Mouse (Mus musculus) urinary bladder, adult 18-20 months (tissue): ENCODE measurements around the gene Ubac2.
A peak's percentile ranks its signal among the peaks of the same experiment; 100 is the strongest.

Source experiments
- DNase-seq, 2 experiments: peaks; one replicate each; pipeline ENCODE4 v3.0.0; 2022; ENCODE audit warnings: low spot score in 2 of 2, mixed read lengths in 2 of 2

The Ubac2 gene

DNA sequence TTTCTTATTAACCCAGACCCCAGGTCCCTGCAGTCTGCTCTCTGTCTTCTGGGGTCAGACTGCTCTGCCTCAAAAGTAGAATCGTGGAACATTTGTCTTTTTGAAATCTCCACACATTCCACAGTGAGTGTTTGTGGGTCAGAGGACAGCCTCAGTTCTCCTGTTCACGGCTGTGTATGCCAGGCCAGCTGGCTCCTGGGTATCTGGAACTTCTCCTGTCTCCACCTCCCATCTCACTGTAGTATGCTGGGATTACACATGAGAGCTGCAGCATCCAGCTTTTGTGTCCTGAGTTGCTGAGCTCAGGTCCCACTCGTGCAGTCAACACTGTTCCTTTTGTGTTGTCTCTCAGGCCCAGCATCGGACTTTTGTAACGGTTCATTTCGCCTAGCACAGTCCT lies 46.5 kb downstream of the Ubac2 start:
- DNase-seq = no peak

DNA sequence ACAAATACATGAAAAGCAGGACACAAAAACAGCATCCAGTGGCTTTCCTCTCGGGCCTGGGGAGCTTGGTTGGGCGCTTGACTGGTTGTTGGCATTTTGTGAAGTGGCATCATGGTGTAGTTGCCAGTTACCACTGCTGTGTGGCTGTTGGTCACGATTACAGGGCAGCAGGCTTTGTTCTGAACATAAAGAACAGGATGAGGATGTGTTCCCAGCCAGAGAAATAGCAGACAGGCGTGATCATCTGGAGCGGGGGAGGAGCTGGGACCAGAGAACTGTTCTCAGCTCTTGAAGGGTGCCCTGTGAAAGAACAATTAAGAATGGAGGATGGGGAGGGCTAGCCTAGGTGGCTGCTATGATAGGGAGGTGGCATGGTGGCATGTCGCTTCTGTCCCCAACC lies 48.5 kb downstream of the Ubac2 start:
- no peak for DNase-seq

DNA sequence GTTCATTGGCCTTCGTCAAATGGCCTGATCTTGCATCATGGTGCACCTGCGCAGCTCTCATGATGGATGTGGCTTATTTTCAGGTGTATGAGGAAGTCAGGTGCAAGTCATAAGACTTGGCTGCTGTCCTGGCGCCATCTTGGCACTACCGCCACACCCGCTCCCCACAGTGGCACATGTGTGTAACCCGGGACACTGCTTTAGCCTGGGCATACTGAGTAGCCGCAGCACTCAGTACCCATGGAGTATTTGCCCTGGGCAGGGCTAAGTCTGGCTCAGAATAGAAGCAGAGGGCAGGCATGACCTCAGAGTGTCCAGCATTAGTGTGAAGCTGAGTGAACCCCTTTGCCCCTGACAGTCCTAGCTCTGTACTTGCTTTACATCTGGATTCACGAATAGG lies 49.0 kb downstream of the Ubac2 start:
- no peak for DNase-seq

DNA sequence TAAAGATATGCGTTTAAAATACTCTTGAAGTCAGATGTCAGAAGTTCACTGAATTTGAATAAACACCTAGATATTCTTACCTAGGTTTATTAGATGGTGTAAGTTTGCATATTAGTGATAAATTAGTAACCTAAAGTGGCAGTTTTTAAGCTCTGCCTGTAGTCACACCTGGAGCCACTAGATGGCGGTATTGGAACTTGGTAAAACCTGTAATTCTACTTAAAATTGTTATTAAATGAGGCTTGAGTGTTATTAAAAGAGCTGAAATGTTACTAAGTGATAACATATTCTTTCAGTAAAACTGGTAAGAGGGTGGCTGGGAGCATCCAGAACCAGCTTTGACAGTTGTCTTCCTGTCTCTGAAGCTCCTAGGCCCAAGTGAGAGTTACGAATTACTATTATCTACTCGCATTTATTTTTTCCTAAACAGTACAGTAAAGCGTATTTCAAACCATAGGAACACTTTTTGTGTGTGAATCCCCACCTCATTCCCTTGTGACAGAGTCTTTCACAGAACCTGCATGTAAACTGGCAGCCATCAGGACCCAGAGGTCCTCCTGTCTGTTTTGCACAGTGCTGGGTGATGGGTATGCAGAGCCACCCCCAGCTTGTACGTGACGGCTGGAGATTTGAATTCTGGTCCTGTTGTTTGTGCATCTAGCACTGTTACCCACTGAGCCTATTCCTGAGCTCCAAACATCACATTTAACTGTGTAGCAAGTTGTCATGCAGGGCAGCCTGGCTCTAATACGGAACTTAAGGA lies 50.1 kb downstream of the Ubac2 start:
- DNase-seq = peak; percentile 17 to 24

DNA sequence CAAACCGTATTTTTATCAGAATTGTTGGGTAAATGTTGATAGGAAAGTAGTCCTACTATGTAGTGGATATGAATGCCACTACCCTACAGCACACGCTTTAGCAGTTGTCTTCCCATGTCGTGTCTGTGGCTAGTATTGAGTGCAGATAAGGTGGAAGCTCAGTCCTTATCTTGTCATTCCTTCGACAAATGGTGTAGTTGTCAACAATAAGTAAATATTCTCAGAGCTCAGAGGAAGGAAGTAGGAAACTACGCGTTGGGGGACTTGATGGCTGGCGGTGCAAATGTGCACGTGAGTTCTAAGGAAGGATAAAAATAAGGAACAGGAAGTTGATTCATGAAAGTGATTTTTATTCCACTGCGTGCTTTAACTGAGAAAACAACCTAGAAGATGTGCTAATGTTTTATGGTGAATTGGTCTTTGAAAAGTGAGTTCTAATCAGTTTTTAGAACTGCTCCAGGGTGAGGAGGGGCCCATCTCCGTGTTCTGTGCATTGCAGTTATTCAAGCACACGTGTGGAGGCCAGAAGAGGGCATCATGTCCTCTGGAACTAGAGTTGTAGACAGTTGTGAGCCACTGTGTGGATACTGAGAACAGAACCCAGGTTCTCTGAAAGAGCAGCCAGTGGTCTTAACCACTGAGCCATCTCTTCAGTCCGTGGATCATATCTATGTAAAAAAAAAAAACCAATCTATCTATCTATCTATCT lies 51.0 kb downstream of the Ubac2 start:
- DNase-seq = no peak

DNA sequence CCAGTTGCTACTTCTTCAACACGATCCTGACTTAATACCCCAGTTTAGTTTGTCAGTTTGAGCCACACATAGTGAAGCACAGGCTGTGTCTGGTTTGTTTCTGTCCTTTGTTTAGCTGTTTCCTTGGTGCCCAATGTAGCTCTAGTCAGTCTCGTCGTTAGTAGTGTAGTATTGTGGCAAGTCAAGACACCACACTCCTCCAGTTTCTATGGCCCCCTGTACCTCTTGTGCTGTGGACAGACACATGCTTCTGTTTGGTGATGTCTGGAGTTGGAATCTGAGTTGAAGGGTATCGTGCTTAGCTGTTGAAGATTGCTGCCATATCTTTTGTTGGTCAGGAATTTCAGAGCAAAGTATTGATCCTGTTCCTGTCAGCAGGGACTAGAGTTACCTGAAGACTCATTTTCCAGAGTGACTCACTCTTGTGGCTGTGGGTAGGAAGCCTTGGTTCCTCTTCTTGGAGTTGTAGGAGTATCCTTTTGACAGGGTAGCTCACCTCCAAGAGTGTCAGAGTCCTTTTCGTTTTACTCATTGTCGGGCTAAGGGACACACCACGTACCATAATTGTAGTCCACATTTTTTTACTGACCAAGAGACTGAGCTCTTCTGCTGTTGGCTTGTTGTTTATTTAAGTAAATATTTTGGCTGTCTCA lies 52.4 kb downstream of the Ubac2 start:
- DNase-seq = no peak

DNA sequence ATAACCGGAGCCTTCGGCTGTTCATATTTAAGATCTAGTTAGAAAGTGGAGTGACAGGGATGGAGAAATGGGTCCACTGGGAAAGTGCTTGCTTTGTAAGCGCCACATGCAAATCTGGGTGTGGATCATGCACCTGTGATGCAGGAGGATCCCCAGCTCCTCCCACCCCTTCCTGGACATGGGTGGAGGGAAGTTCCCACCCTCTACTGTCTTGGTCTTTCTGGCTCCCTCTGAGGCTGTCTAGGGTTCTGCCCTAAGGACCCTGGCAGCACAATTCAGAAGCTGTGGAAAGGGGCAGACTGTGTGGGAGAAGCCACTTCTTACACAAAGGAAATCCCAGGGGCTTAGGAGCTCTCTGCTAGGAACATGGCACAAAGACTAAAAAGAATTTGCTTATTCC lies 53.2 kb downstream of the Ubac2 start:
- DNase-seq = no peak

DNA sequence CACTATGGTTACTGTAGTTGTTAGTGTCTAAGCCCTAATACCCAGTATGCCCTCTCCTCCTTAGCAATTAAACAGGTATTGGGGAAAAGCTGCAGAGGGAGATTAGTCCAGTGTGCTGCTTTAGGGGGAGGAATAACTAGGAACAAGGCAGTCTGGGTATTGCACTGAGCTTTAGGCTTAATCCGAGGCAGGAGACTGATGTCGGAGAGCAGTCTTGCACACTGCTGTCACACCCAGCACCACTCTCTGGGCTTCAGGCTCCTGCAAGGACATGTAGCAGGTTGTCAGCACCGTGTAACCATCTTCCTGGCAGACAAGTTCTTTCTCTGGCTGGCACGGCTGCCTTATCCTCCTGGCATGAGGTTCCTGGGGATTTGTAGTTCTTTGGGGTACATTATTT lies 53.8 kb downstream of the Ubac2 start:
- no peak for DNase-seq

DNA sequence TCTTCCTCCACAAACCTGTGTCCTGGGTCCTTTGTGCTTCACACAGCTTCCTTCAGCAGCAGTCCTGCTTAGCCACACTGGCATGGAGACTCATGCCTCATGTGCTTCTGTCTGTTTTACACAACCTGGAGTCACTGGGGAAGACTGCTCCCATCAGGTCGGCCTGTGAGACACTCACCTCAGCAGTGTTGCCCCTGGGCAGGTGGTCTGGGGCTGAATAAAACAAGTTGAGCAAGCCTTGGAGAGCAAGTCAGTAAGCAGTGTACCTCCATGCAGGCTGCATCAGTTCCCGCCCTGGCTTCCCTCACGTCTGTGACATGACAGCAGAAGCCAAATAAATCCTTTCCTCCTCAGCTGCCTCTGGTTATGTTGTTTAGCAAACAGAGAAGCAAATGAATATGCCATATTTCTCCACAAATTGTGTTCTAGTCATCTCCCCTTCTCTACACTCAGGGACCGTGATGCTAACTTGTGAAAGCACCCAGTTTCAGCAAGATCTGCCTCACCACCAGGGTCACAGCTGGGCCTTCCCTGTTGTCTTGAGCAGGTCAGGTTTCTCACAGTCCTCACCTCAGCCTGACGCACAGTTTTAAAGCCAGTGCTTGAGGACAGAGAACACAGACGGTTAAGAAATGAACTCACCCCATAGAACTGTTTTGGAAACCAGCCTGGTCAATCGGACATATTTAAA lies 55.6 kb downstream of the Ubac2 start:
- DNase-seq = no peak

DNA sequence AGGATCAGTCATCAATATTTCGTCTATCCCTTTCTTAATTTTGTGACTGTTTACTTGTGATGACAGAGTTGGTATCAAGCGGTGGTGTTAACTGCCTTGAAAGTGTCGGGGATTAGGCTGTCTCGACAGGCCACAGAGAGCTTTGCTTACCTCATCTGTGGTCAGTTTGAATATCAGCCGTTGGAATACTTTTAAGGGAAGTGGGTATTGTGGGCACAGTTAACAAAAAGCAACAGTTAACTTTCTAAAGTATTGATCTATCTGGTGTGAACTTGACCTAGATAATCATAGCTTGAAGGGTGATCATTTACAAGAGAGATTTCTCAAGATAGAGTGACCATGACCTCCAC lies 56.2 kb downstream of the Ubac2 start:
- DNase-seq = no peak

DNA sequence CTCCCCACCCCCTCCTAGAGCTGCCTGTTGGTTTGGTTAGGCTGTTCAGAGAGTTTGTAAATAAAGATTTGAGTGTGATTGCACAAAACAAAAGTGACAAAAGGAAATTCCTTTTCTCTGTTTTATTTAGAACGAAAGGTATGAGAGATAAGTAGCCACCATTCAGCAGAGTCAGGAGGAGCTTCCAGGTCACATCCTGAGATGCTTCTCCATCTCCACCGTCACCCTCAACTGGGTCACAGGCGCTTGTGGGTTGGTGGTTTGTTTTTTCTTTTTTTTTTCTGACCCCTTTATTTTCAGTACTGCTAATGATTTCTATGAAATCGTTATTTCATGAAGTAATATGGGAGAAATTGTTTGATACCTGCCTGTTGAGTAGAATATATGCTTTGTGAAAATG lies 57.9 kb downstream of the Ubac2 start:
- no peak for DNase-seq

DNA sequence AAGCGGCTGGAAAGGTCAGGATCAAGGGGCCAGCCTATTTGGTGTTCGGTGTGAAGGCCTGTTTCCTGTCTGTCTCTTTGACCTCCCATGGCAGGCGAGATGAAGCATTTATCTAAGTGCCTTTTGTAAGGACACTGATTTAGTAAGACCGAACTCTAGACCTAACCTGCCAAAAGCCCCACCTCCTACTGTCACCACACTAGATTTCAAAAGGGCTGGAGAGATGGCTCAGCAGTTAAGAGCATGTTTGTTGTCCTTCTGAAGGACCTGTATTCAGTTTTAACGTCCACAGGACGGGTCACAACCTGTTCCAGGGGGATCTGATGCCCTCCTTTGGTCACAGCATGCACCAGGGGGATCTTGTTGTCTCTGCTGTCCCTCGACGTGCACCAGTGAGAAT lies 58.4 kb downstream of the Ubac2 start:
- DNase-seq = no peak

DNA sequence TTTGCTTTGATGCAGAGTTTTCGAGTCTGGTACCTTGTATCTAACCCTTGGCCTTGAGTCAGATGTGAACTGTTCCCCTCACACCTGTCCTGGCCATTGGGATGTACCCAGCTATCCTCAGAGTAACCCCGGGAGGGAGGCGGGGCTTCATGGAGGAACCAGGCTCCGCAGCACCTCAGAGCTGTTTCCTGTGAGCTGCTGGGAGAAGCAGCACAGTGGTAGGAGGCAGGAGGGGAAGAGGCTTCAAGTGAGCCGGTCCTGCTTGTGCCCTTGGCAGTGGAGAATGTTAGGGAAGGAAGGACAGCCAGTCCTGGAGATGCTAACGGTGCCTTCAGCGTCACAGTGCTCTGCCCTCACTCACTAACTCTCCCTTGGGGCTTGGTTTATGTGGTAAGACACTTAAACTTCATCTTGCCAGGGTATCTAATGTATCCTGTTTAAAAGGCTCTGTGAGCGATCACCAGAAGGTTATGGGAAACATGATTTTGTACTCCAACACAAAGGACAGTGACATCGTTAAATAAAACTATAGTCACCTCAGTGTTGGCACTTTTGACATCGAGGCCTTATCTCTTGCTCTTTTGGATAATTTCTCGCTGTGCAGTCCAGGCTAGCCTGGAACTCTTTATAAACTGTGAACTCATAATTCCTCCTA lies 59.3 kb downstream of the Ubac2 start:
- DNase-seq = no peak

DNA sequence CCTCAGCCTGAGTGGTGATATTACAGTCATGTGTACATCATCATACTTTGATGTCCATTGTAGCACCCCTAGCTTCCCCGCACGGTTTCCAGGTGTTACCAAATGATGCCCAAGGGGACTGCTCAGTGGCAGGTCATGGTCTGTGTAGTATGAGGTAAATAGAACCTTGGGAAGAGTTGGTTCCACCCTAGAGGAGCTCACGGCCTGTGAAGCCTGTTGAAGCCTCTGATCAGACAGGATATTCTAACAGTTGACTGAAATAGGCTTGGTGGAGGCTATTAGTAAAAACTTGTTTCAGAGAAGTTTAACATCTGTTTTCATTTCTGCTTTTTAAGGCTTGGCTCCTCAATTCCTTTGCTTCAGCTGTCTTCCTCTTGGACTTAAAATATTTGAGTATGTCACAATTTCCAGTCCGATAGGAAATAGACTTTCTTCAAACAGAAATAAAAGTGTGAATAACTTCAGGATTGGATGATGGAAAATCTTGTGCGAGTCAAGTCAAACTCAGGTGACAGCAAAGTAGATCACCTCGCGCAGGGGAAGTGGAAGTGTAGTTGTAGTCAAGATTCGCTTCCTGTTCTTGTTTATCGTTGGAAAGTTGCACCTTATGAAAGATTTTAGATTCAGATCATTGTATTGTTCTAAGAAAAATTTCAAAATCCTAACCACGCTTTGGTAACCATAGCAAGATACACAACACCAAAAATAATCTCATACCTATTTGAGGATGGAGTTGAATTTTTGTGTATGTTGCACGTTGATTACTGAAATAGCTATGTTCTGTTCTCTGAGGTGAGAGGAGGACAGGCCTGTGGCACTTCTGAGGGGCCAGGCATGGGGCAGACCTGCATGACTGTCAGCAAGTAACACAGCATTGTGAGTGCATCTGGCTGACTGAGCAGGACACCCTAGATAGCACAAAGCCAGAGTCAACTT lies 60.1 kb downstream of the Ubac2 start:
- no peak for DNase-seq

DNA sequence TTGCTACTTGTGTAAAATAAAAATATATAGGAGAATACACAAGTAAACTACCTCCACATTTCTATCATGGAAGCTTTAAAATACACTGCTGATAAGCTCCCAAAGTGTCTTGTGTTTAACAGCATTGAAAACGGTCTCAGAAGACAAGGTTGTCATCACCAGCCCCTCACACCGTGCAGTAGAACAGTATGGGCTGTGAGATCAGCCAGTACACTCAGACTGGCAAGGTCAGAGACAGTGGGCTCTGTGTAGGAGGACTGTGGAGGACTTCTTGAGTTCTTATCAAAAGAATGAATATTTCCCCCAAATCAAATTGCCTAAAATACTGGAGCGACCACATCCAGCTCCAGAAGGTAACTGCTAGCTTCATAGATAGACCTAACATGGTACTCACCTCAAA lies 61.2 kb downstream of the Ubac2 start:
- DNase-seq = no peak

DNA sequence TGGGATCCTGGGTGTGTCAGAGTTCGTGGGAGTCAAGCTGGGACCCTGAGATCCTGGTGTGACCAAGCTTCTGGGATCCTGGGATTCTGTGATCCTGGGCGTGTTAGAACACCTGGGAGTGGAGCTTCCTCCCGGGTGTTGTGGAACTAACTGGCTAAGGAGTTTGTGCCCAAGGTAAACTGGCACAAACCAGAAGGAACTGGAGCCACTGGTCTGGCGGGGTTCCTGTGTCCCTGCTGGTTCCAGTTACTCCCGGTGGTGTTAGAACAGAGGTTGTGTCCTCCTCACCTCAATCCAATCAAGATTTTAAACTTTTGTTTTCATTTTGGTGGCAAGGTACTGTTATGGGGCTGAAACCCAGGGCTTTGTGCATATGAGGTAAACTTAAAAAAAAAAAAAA lies 67.7 kb downstream of the Ubac2 start:
- DNase-seq = peak; percentile 28 to 30

DNA sequence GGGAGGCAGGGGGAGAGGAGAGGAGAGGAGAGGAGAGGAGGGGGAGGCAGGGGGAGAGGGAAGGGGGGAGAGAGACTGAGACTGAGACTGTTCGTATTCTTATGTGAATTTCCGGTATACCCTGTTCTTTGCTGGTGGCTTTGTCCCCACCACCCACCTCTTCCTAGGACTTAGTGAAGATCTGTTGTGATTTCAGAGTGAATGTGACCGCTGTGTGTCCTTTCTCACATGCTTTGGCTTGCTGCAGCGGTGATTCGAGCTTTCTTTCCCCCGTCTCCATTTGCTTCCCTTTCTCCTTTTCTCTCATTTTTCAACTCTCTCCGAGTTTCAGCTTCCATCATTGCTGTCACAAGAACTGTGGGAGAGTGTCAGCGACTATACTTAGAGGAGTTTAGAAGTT lies 68.3 kb downstream of the Ubac2 start:
- no peak for DNase-seq

DNA sequence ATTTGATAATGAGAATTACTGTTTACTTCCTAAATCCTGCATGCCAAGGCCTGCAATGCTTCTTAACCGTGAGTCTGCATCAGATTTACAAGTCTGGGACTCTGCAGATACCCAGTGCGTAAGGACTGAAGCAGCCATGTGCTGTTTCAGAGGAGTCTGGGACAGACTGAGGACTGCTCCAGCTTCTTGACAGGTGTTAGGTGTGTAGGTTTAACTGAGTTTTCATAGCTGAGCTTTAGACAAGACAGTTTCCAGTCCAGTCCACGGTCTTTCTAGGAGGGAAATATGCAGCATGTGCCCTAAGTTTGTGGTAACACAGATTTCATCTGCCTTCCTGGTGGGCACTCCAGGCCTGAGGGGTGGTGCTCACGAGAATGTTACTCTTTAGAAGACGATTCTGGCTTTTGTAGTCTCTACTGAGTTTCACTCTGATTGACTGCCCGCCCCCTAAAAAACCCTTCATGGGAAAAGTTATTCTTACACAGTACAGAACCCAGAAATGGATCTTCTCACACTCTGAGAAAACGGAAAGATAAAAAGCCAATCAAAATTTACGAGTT lies 68.9 kb downstream of the Ubac2 start:
- DNase-seq = no peak

DNA sequence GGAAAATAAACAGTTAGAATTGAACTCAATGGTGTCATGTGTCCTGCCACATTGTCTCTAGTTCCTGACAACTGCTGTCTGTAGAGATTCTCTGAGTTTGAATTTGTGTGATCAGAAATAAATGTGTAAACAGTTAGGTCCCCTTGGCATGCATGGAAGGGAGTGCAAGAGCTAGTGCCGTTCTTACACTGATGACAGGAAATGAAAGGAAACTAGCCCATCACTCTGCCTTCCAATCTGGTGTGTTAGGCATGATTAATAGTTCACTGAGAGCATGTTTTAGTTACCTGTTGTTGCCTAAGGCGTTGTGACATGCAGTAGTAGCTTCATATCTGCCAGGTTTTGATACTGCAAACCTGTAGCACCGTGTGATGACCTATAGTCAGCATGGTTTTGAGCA lies 69.5 kb downstream of the Ubac2 start:
- no peak for DNase-seq

DNA sequence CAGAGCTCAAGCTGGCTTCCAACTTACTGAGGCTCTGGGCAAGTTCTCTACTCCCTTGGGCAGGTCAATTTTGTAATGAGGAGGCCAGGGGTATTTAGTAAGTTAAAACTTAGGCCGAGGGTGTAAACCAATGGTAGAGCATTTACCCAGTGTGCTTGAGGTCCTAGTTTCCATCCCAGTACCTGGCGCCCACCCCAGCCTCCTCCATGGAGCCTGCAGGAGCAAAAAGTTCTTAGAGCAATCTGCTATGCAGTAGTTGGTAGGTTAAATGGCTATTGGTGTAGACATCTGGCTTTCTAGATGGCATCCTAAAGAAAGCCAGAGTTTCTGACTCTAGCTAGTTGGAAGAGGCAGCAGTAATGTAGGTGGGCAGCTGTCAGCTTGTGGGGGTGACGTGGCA lies 71.0 kb downstream of the Ubac2 start:
- DNase-seq = no peak

DNA sequence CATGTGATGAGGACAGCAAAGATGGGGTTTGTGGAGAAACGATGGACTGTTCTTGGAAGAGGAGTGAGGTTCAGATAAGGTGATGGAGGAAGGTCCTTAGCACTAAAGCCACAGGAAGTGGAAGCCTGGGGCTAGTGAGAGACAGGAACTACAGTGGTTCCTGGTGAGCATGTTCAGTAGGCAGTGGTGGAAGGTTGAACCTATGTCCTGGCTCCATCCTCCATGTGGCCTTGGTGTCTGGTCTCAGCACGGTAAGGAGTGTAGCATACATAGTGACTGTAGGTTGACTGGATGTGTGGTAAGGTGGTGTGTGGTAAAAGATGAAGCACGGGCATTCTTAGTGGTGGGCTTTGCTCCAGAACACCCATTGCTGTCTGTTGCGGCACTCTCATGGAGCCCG lies 71.5 kb downstream of the Ubac2 start:
- no peak for DNase-seq
